Mouse (Mus musculus): ENCODE data around the gene Meis3. TPM values are rescaled to one million over a fixed set of nuclear protein-coding genes. Genes with fewer than 3 reads are reported as not detected.

Gene Meis3
- polyA plus RNA-seq, 1 experiment = 4.5 TPM

DNA sequence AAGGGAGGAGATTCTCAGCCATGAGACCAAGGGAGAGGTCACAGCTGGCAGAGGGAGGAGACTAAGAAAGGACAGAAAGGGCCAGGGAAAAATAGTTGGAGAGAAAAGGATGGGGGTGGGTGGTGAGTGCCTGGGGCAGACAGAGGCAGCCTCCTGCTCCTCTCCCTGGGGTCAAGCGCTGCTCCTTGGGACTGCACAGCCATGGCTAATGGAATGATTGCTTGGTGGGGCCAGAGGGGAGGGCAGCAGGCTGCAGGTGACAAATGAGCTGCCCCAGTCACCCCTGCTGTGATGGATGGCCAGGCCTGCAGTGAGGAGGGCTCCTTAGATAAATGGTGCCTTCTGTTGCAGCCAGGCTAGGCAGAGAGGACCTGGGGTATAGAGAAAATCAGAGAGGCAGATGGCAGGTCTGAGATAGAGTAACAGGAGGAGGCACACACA is 2.7 kb upstream of the Meis3 start:
- no peaks in the 10 kb centered on the region for H3K79me2 ChIP-seq (ENCODE audit: control insufficient read depth, insufficient read depth)
- H3ac ChIP-seq (ENCODE audit: control insufficient read depth, insufficient read length, low read depth) = no peak overlapping the region
- TF ChIP-seq CEBPB (IDR thresholded peaks at IDR 0.05; ENCODE audit: low read depth) (no peak), MYOG (IDR thresholded peaks at IDR 0.05; ENCODE audit: control insufficient read depth, extremely low read depth, insufficient read length) (no peak), MYOD1 (IDR thresholded peaks at IDR 0.05; ENCODE audit: control insufficient read depth, insufficient read length, low read depth) (no peak), USF1 (IDR thresholded peaks at IDR 0.05; ENCODE audit: low read depth) (no peak), FOSL1 (IDR thresholded peaks at IDR 0.05; ENCODE audit: insufficient read depth, low read length, poor library complexity, severe bottlenecking) (no peak), MAX (IDR thresholded peaks at IDR 0.05) (no peak), CTCF (IDR thresholded peaks at IDR 0.05; ENCODE audit: control insufficient read depth, insufficient read depth, insufficient read length) (no peak)
- peaks cover 29% of the 10 kb centered on the region for H3K27me3 ChIP-seq (ENCODE audit: control insufficient read depth, insufficient read depth, insufficient read length)
- no peaks in the 10 kb centered on the region for H3K79me3 ChIP-seq (ENCODE audit: low read depth)
- H3K36me3 ChIP-seq (ENCODE audit: control insufficient read depth, insufficient read depth) = no peaks in the 10 kb centered on the region
- no peak overlapping the region for H3K4me3 ChIP-seq (ENCODE audit: insufficient read depth, poor library complexity, severe bottlenecking)

DNA sequence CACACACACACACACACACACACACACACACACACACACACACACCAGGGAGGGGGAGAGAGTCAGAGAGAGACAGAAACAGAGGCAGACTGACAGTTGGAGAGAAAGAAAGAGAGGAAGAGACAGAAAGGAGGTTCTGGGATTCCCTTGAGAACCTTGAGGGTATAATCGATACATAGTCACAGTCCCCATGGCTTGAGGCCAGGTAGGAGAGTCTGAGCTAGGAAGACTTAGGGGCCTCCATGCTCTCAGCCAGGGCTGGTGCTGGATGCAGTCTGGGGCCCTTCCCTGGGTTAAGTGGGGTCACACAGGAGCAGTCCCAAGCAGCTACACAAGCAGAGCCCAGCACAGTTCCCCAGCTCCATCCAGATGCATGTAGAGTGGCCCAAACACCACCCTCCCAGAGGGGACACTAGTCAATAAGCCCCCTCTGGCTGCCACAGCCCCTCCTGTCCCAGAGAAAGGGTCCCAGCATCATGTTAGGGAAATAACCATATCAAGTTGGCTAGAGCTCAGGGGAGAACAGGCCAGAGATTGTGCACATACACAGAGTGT is 2.2 kb upstream of the Meis3 start:
- no peaks in the 10 kb centered on the region for H3K79me3 ChIP-seq (ENCODE audit: low read depth)
- TF ChIP-seq CTCF (IDR thresholded peaks at IDR 0.05; ENCODE audit: control insufficient read depth, insufficient read depth, insufficient read length) (no peak), USF1 (IDR thresholded peaks at IDR 0.05; ENCODE audit: low read depth) (no peak)
- H3ac ChIP-seq (ENCODE audit: control insufficient read depth, insufficient read length, low read depth) = no peak overlapping the region
- H3K79me2 ChIP-seq (ENCODE audit: control insufficient read depth, insufficient read depth) = no peaks in the 10 kb centered on the region
- H3K4me3 ChIP-seq (ENCODE audit: insufficient read depth, poor library complexity, severe bottlenecking) = no peak overlapping the region
- no peaks in the 10 kb centered on the region for H3K36me3 ChIP-seq (ENCODE audit: control insufficient read depth, insufficient read depth)
- peaks cover 29% of the 10 kb centered on the region for H3K27me3 ChIP-seq (ENCODE audit: control insufficient read depth, insufficient read depth, insufficient read length)

DNA sequence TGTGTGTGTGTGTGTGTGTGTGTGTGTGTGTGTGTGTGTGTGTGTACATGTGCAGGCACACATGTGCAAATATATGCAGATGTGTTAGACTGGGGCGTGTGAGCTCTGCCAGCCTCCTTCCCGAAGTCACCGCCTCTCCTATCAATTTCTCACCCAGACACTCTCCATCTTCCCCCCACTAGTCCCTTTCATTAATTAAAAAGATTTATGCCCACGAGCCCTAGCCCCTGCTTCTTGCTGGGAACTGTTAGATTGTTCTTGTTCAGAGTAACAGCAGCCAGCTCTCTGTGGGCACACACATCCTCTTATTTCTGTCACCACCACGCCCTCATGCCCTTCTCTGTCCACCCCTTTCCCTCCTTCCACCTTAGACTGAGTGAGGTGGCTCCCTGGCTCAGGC is 1.7 kb upstream of the Meis3 start:
- H3K36me3 ChIP-seq (ENCODE audit: control insufficient read depth, insufficient read depth) = no peaks in the 10 kb centered on the region
- no peaks in the 10 kb centered on the region for H3K79me2 ChIP-seq (ENCODE audit: control insufficient read depth, insufficient read depth)
- TF ChIP-seq FOSL1 (IDR thresholded peaks at IDR 0.05; ENCODE audit: insufficient read depth, low read length, poor library complexity, severe bottlenecking) = no peak
- no peak for TF ChIP-seq CEBPB (IDR thresholded peaks at IDR 0.05; ENCODE audit: low read depth)
- no peak for TF ChIP-seq USF1 (IDR thresholded peaks at IDR 0.05; ENCODE audit: low read depth)
- no peak for TF ChIP-seq MYOG (IDR thresholded peaks at IDR 0.05; ENCODE audit: control insufficient read depth, extremely low read depth, insufficient read length)
- no peak for TF ChIP-seq MYOD1 (IDR thresholded peaks at IDR 0.05; ENCODE audit: control insufficient read depth, insufficient read length, low read depth)
- TF ChIP-seq CTCF (IDR thresholded peaks at IDR 0.05; ENCODE audit: control insufficient read depth, insufficient read depth, insufficient read length) = no peak
- TF ChIP-seq MAX (IDR thresholded peaks at IDR 0.05) = no peak
- H3K79me3 ChIP-seq (ENCODE audit: low read depth) = no peaks in the 10 kb centered on the region
- H3K27me3 ChIP-seq (ENCODE audit: control insufficient read depth, insufficient read depth, insufficient read length) = peaks cover 29% of the 10 kb centered on the region
- H3K4me3 ChIP-seq (ENCODE audit: insufficient read depth, poor library complexity, severe bottlenecking) = no peak overlapping the region
- H3ac ChIP-seq (ENCODE audit: control insufficient read depth, insufficient read length, low read depth) = no peak overlapping the region

DNA sequence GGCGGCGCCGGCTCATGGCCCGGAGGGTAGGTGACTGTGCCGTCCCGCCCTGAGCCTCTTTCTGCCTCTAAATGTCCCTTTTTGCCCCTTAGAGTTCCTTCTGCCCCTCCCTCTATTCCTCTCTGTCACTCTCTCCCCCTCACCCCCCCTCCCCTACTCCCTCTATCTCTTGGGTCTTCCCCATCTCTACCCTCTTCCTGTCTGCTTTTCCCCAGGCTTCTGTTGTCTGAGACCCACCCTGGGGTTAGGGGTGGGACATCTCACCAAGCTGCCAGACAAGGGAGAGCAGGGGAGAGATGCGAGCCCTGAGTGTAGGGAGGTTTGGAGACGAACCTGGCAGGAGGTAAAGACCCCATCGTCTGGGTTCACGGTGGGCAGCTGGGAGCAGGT is 647 bp downstream of the Meis3 start:
- peaks cover 29% of the 10 kb centered on the region for H3K27me3 ChIP-seq (ENCODE audit: control insufficient read depth, insufficient read depth, insufficient read length)

DNA sequence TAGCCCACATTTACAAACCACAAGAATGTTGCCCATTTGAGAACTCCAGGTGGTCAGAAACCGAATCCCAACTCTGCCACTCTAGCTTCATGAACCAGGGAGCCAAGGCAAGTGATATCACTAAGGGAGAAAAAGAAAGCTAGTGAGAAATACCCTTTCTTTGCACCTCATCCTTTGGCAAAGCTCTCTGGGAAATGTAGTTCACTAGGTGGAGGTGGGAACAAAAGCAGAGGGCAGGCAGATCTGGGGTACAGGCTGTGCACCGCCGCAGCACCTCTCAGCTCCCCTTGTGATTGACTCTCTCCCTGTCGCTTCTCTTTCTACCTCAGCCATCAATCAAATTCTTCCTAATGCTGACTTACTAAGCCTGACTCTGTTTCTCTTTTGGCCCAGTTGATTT is 3.2 kb downstream of the Meis3 start:
- H3K4me3 ChIP-seq (ENCODE audit: insufficient read depth, poor library complexity, severe bottlenecking) = no peak overlapping the region
- TF ChIP-seq MYOG (IDR thresholded peaks at IDR 0.05; ENCODE audit: control insufficient read depth, extremely low read depth, insufficient read length) = no peak
- no peak for TF ChIP-seq MYOD1 (IDR thresholded peaks at IDR 0.05; ENCODE audit: control insufficient read depth, insufficient read length, low read depth)
- TF ChIP-seq MAX (IDR thresholded peaks at IDR 0.05) = no peak
- TF ChIP-seq CTCF (IDR thresholded peaks at IDR 0.05; ENCODE audit: control insufficient read depth, insufficient read depth, insufficient read length) = no peak
- TF ChIP-seq FOSL1 (IDR thresholded peaks at IDR 0.05; ENCODE audit: insufficient read depth, low read length, poor library complexity, severe bottlenecking) = no peak
- TF ChIP-seq CEBPB (IDR thresholded peaks at IDR 0.05; ENCODE audit: low read depth) = no peak
- no peak for TF ChIP-seq USF1 (IDR thresholded peaks at IDR 0.05; ENCODE audit: low read depth)
- peaks cover 25% of the 10 kb centered on the region for H3K27me3 ChIP-seq (ENCODE audit: control insufficient read depth, insufficient read depth, insufficient read length)
- no peaks in the 10 kb centered on the region for H3K36me3 ChIP-seq (ENCODE audit: control insufficient read depth, insufficient read depth)
- no peak overlapping the region for H3ac ChIP-seq (ENCODE audit: control insufficient read depth, insufficient read length, low read depth)
- H3K79me3 ChIP-seq (ENCODE audit: low read depth) = no peaks in the 10 kb centered on the region
- no peaks in the 10 kb centered on the region for H3K79me2 ChIP-seq (ENCODE audit: control insufficient read depth, insufficient read depth)

More for the DNA sequence above, 647 bp downstream of the Meis3 start:
- no peaks in the 10 kb centered on the region for H3K79me2 ChIP-seq (ENCODE audit: control insufficient read depth, insufficient read depth)
- H3ac ChIP-seq (ENCODE audit: control insufficient read depth, insufficient read length, low read depth) = peak overlapping the region; percentile 97
- no peak for TF ChIP-seq CEBPB (IDR thresholded peaks at IDR 0.05; ENCODE audit: low read depth)
- TF ChIP-seq FOSL1 (IDR thresholded peaks at IDR 0.05; ENCODE audit: insufficient read depth, low read length, poor library complexity, severe bottlenecking) = no peak
- no peak for TF ChIP-seq MYOD1 (IDR thresholded peaks at IDR 0.05; ENCODE audit: control insufficient read depth, insufficient read length, low read depth)
- no peak for TF ChIP-seq MYOG (IDR thresholded peaks at IDR 0.05; ENCODE audit: control insufficient read depth, extremely low read depth, insufficient read length)
- no peak for TF ChIP-seq MAX (IDR thresholded peaks at IDR 0.05)
- TF ChIP-seq CTCF (IDR thresholded peaks at IDR 0.05; ENCODE audit: control insufficient read depth, insufficient read depth, insufficient read length) = no peak
- TF ChIP-seq USF1 (IDR thresholded peaks at IDR 0.05; ENCODE audit: low read depth) = no peak
- H3K36me3 ChIP-seq (ENCODE audit: control insufficient read depth, insufficient read depth) = no peaks in the 10 kb centered on the region
- no peaks in the 10 kb centered on the region for H3K79me3 ChIP-seq (ENCODE audit: low read depth)
- H3K4me3 ChIP-seq (ENCODE audit: insufficient read depth, poor library complexity, severe bottlenecking) = peak overlapping the region; percentile 30

DNA sequence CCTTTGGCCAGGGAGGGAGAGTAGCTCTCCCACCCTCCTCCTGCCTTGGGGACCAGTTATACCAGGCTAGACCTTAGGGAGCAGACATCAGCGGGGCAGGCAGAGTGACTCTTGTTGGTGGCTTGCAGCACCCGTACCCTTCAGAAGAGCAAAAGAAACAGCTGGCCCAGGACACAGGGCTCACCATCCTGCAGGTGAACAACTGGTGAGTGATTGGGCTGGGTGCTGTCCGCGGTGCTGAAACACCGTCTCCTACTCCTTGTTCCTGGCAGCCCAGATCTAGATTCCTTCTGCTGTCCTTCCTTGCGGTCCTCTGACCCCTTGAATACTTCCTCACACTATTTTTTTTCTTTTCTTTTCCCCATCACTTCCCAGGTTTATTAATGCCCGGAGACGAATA is 8.8 kb downstream of the Meis3 start:
- H3K36me3 ChIP-seq (ENCODE audit: control insufficient read depth, insufficient read depth) = no peaks in the 10 kb centered on the region
- H3K79me2 ChIP-seq (ENCODE audit: control insufficient read depth, insufficient read depth) = no peaks in the 10 kb centered on the region
- H3K79me3 ChIP-seq (ENCODE audit: low read depth) = no peaks in the 10 kb centered on the region
- no peak overlapping the region for H3K4me3 ChIP-seq (ENCODE audit: insufficient read depth, poor library complexity, severe bottlenecking)
- no peak overlapping the region for H3ac ChIP-seq (ENCODE audit: control insufficient read depth, insufficient read length, low read depth)
- TF ChIP-seq USF1 (IDR thresholded peaks at IDR 0.05; ENCODE audit: low read depth) = no peak
- no peak for TF ChIP-seq MYOG (IDR thresholded peaks at IDR 0.05; ENCODE audit: control insufficient read depth, extremely low read depth, insufficient read length)
- TF ChIP-seq CTCF (IDR thresholded peaks at IDR 0.05; ENCODE audit: control insufficient read depth, insufficient read depth, insufficient read length) = no peak
- no peak for TF ChIP-seq MYOD1 (IDR thresholded peaks at IDR 0.05; ENCODE audit: control insufficient read depth, insufficient read length, low read depth)
- no peak for TF ChIP-seq MAX (IDR thresholded peaks at IDR 0.05)
- no peak for TF ChIP-seq FOSL1 (IDR thresholded peaks at IDR 0.05; ENCODE audit: insufficient read depth, low read length, poor library complexity, severe bottlenecking)
- no peak for TF ChIP-seq CEBPB (IDR thresholded peaks at IDR 0.05; ENCODE audit: low read depth)
- H3K27me3 ChIP-seq (ENCODE audit: control insufficient read depth, insufficient read depth, insufficient read length) = peaks cover 2% of the 10 kb centered on the region
